Mouse (Mus musculus) kidney, embryonic 15.5 days (tissue): Measurements from ENCODE around the gene Tm6sf1. TPM values are rescaled to one million over a fixed set of nuclear protein-coding genes. Genes with fewer than 3 reads are reported as not detected.

ENCODE experiments used
- ATAC-seq: fragments of 200-750 bp; cut with Nextera tagmentation; replicated peaks from 2 replicates; pipeline ENCODE4 v1.8.0; 2017; ENCODE audit warnings: moderate TSS enrichment; ENCODE audit not compliant: low FRiP score
- H3K27ac ChIP-seq: fragments of 300-500 bp; sonication (generic); 2 replicates; pipeline ENCODE4 v1.5.1; 2015; ENCODE audit warnings: mild to moderate bottlenecking, inconsistent platforms
- H3K27me3 ChIP-seq: fragments of 300-500 bp; sonication (generic); 2 replicates; pipeline ENCODE4 v1.6.1; 2015; ENCODE audit warnings: inconsistent platforms
- H3K36me3 ChIP-seq: fragments of 300-500 bp; sonication (generic); 2 replicates; pipeline ENCODE4 v1.6.1; 2015; ENCODE audit warnings: inconsistent platforms
- H3K4me1 ChIP-seq: fragments of 300-500 bp; sonication (generic); 2 replicates; pipeline ENCODE4 v1.6.1; 2015; ENCODE audit warnings: inconsistent platforms
- H3K4me2 ChIP-seq: fragments of 300-500 bp; sonication (generic); 2 replicates; pipeline ENCODE4 v1.6.1; 2015; ENCODE audit warnings: moderate library complexity, mild to moderate bottlenecking, inconsistent platforms
- H3K4me3 ChIP-seq: fragments of 300-500 bp; sonication (generic); replicated peaks from 2 replicates; pipeline ENCODE4 v1.5.1; 2015; ENCODE audit warnings: mild to moderate bottlenecking, inconsistent platforms
- H3K9ac ChIP-seq: fragments of 300-500 bp; sonication (generic); 2 replicates; pipeline ENCODE4 v1.6.1; 2015; ENCODE audit warnings: mild to moderate bottlenecking, inconsistent platforms
- H3K9me3 ChIP-seq: fragments of 300-500 bp; sonication (generic); replicated peaks from 2 replicates; pipeline ENCODE4 v1.6.1; 2016; ENCODE audit warnings: inconsistent platforms
- WGBS: fragments of 180-500 bp; shearing (Covaris S2); methylation state at CpG from one replicate; pipeline ENCODE4 v1.1.7; 2015; ENCODE audit warnings: mixed read lengths; 5-methylcytosine and 5-hydroxymethylcytosine counted together
- polyA plus RNA-seq: library from polyadenylated mRNA; unstranded; fragments of >200 nt; fragmentation: Nextera tagmentation; extraction: Ambion mirVana; gene quantifications from 2 replicates; pipeline ENCODE4 v1.2.1, GENCODE M21; 2015

The Tm6sf1 gene
- polyA plus RNA-seq, 1 experiment from 2014 or later = 13.5 TPM

DNA sequence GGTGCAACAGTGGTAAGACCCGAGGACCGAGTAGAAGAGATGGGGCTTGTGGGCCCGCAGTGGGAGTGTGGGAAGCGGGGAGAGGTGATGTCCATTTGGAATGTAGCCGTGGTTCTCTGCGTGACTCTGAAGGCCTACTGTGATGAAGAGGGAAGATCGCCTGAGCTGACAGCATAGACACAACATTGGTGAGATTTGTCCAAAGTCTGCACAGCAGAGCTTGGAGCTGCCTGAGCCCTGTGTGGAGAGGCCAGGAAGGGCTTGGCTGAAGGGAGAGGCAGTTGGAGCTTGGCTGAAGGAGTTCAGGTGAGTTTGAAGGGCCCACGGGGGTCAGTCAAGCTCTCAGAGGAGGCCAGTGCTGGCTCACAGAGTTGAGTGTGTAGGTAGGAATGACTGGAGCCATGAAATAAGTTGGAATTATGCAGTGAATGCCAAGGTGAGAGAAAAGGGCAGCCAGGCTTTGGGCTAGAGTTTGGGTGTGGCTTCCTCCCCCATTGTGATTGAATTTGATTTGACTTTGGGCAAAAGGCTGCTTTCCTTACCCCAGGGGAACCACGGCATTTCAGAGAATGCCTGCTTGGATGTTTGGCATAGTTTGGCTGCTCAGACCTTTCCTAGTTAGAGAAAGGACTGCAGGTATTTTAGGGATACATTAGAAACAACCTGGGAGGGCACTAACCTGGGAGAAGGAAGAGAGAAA is 8.6 kb downstream of the Tm6sf1 start:
- 89% methylated on average over 9 of the region's 9 CpGs for WGBS
- 0 out of 2 replicates have a peak, but pooled peaks cover 6% of the 10 kb centered on the region for H3K4me1 ChIP-seq
- no peak overlapping the region for H3K27ac ChIP-seq
- H3K9ac ChIP-seq = no peak overlapping the region
- H3K27me3 ChIP-seq = no peaks in the 10 kb centered on the region
- H3K4me2 ChIP-seq = no peak overlapping the region
- no peaks in the 10 kb centered on the region for H3K9me3 ChIP-seq
- no peak overlapping the region for H3K4me3 ChIP-seq
- 0 out of 2 replicates have a peak, but pooled peaks cover 8% of the 10 kb centered on the region for H3K36me3 ChIP-seq
- no peak for ATAC-seq

DNA sequence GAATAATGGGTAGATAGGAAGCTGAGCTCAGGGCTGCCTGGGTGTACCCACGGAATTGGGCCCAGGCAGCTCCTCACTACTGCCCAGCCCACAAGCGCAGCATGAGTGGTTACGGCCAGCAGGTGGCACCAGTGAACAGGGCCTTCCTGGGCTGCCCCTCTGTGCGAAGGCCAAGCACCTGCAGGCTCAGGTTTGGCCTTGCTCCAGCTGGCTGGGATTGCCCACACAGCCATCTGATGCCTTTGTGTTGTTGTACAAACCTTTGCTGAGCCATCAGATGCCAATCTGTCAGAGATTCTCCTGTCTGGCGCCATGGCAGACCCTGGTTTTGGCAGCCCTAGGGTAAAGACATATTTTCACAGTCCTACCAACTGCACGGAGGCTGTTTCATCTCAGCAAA is 9.4 kb downstream of the Tm6sf1 start:
- WGBS = 31% methylated on average over 6 of the region's 6 CpGs
- Histone ChIP-seq H3K27me3 (no peaks in the 10 kb centered on the region), H3K9ac (no peak overlapping the region), H3K36me3 (0 out of 2 replicates have a peak, but pooled peaks cover 8% of the 10 kb centered on the region), H3K9me3 (no peaks in the 10 kb centered on the region), H3K4me3 (no peak overlapping the region), H3K27ac (no peak overlapping the region), H3K4me2 (no peak overlapping the region), H3K4me1 (0 out of 2 replicates have a peak, but pooled peaks cover 5% of the 10 kb centered on the region)
- peak; percentile 80 for ATAC-seq

DNA sequence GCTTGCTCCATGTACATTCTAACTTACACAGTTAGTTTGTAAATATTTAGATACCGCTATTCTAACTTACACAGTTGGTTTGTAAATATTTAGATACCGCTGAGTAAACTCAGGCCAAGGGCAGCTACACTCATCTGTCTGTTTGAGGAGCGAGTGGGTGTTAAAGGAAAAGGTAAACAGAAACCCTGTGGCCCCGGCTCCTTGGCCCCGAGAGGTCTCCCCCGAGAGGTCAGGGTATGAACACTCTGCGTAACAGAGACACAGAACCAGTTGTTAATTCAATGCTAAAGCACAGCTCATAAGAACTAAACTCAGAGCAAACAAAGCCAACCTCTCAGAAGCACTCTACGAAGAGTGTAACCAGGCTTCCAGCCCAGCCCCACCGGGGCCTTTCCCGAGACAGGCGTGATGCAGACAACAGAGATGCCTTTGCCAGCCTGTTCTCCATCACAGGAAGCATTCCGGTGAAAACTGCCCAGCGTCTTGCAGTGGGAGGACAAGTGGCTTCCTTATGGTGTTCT is 13.8 kb downstream of the Tm6sf1 start:
- Histone ChIP-seq H3K4me1 (peaks cover 11% of the 10 kb centered on the region; the same call in 1 of the 2 replicates), H3K36me3 (0 out of 2 replicates have a peak, but pooled peaks cover 6% of the 10 kb centered on the region), H3K27ac (no peak overlapping the region), H3K9ac (no peak overlapping the region), H3K4me2 (no peak overlapping the region), H3K9me3 (no peaks in the 10 kb centered on the region), H3K4me3 (no peak overlapping the region), H3K27me3 (no peaks in the 10 kb centered on the region)
- no peak for ATAC-seq
- 63% methylated on average over 13 of the region's 13 CpGs for WGBS

DNA sequence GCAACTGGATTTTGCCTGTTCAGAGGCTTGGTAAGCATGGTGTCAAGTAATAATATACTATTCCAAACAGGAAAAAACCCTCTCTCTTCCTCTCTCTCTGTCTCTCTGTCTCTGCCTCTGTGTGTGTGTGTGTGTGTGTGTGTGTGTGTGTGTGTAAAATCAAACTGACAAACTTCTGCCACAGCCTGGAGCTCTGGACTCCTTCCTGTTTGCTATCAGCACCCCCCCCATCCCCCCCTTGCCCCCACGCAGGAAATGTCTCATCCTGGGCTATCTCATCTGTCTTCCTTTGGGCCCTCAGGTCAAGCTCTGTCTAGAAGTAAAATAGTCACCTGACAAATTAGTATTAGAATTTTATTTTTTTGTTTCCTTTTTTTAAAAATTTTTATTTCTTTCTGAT is 15.0 kb downstream of the Tm6sf1 start:
- ATAC-seq = no peak
- H3K4me1 ChIP-seq = peaks cover 8% of the 10 kb centered on the region; the same call in 1 of the 2 replicates
- no peak overlapping the region for H3K27ac ChIP-seq
- no peak overlapping the region for H3K4me2 ChIP-seq
- H3K36me3 ChIP-seq = 0 out of 2 replicates have a peak, but pooled peaks cover 10% of the 10 kb centered on the region
- no peak overlapping the region for H3K4me3 ChIP-seq
- H3K9me3 ChIP-seq = no peaks in the 10 kb centered on the region
- H3K9ac ChIP-seq = no peak overlapping the region
- 35% methylated on average over 1 of the region's 1 CpGs for WGBS
- no peaks in the 10 kb centered on the region for H3K27me3 ChIP-seq

DNA sequence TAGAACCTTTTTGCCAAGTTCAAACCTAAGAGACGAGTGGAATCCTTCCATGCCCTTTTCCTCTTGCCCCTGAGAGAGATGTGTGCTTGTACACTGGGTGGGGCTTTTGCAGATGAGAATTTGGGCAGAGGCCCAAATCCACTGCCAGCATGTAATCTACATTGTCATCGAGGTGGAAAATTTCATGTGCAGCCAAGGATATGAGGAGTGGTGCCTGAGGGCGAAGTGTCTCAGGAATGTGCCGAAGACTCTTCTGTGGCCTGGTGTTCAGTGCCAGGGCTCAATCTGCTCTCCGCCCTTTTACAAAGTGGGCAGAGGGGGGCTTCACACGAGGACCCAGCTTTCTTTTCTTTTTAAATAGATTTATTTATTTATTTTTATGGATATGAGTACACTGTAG is 15.8 kb downstream of the Tm6sf1 start:
- 0 out of 2 replicates have a peak, but pooled peaks cover 10% of the 10 kb centered on the region for H3K36me3 ChIP-seq
- no peak overlapping the region for H3K4me2 ChIP-seq
- no peak overlapping the region for H3K9ac ChIP-seq
- no peaks in the 10 kb centered on the region for H3K9me3 ChIP-seq
- 72% methylated on average over 6 of the region's 6 CpGs for WGBS
- no peaks in the 10 kb centered on the region for H3K27me3 ChIP-seq
- no peak overlapping the region for H3K4me3 ChIP-seq
- no peak for ATAC-seq
- H3K27ac ChIP-seq = no peak overlapping the region
- H3K4me1 ChIP-seq = peaks cover 8% of the 10 kb centered on the region; the same call in 1 of the 2 replicates

DNA sequence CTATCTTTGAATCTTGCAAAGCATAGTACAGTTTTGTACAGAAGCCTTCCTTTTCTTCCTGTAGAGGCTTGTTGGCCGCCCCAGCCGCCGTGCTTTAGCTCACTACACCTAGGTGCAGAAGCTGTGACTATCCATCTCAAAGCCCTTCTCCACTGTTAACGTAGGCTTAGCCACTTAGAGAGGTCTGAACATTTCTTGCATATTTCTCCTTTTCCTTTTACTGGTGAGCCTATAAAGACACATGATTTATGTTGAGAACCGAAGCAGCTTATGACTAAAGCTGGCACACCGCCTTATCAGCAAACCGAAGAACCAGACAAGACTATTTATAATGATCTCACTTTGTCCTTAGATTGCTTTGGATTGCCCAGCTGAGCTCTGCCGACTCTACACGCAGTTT is 16.6 kb downstream of the Tm6sf1 start:
- WGBS = 66% methylated on average over 9 of the region's 9 CpGs
- Histone ChIP-seq H3K9me3 (no peaks in the 10 kb centered on the region), H3K4me1 (peaks cover 8% of the 10 kb centered on the region; the same call in 1 of the 2 replicates), H3K4me2 (no peak overlapping the region), H3K27me3 (no peaks in the 10 kb centered on the region), H3K27ac (no peak overlapping the region), H3K36me3 (0 out of 2 replicates have a peak, but pooled peaks cover 10% of the 10 kb centered on the region), H3K9ac (no peak overlapping the region), H3K4me3 (no peak overlapping the region)
- ATAC-seq = no peak

DNA sequence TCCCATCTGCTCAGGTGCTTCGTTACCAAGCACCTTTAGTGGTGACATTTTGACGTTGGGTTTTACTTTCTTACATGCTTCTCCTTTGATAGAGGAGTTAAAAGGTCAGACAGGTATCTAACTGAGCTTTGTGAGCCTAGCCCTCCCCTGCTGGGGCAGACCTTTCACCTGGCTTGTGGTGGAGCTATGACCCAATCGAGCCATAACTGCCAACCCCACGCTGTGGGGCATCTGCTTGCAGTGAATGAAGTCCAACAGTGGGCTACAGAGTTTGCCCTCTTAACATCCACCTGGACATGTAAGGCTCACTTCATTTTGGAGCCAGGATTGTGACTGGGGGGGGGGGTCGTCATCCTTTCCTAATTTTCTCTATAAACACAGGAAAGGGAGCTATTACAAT is 21.5 kb downstream of the Tm6sf1 start:
- no peak overlapping the region for H3K4me2 ChIP-seq
- H3K4me1 ChIP-seq = peaks cover 3% of the 10 kb centered on the region; the same call in 1 of the 2 replicates
- no peak overlapping the region for H3K27ac ChIP-seq
- H3K9me3 ChIP-seq = no peaks in the 10 kb centered on the region
- H3K36me3 ChIP-seq = 0 out of 2 replicates have a peak, but pooled peaks cover 7% of the 10 kb centered on the region
- no peak for ATAC-seq
- no peak overlapping the region for H3K4me3 ChIP-seq
- 88% methylated on average over 5 of the region's 5 CpGs for WGBS
- H3K27me3 ChIP-seq = no peaks in the 10 kb centered on the region
- H3K9ac ChIP-seq = no peak overlapping the region

DNA sequence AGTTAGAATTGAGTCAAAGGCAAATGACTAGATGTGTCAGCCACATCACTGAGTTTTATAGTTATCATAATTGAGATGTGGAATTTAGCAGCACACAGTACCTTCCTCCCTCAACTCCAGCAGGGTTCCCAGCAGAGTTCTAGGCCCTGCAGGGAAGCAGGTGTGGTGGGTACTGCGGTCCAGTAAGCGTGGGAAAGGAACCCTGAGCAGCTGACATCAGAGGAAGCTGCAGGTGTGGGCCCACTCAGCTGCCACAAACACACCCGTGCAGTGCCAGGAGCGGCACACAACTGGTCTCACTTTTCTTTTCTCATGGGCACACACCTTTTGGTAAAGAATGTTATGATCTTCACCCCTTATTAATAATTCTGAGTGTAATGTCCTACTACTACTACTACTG is 22.0 kb downstream of the Tm6sf1 start:
- 82% methylated on average over 4 of the region's 4 CpGs for WGBS

DNA sequence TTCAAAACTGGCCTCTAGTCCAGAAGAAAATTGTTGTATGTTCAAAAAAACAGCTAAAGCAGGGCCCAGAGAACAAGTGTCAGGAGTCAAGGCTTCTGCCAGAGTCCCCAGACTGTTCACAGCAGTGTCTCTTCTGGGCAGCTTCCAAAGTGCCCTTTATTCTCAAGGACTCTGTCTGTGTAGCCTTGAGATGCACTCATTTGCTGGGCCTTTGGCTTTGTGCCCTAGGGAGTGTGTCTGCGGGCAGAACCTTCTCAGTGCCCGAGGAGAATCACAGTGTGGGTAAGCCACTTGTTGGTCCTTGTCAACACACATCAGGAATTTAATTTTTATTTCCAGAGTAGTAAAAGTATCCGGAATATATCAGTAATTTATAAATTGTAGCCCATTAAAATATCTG is 22.8 kb downstream of the Tm6sf1 start:
- H3K27ac ChIP-seq = no peak overlapping the region
- no peak for ATAC-seq
- WGBS = 82% methylated on average over 3 of the region's 3 CpGs
- no peaks in the 10 kb centered on the region for H3K4me1 ChIP-seq
- H3K4me3 ChIP-seq = no peak overlapping the region
- H3K36me3 ChIP-seq = peaks cover 17% of the 10 kb centered on the region
- no peak overlapping the region for H3K4me2 ChIP-seq
- no peaks in the 10 kb centered on the region for H3K9me3 ChIP-seq
- H3K9ac ChIP-seq = no peak overlapping the region
- H3K27me3 ChIP-seq = no peaks in the 10 kb centered on the region

More for the DNA sequence above, 22.0 kb downstream of the Tm6sf1 start:
- peaks cover 11% of the 10 kb centered on the region for H3K36me3 ChIP-seq
- H3K4me3 ChIP-seq = no peak overlapping the region
- ATAC-seq = no peak
- no peaks in the 10 kb centered on the region for H3K9me3 ChIP-seq
- no peak overlapping the region for H3K27ac ChIP-seq
- H3K4me1 ChIP-seq = no peaks in the 10 kb centered on the region
- no peak overlapping the region for H3K9ac ChIP-seq
- no peaks in the 10 kb centered on the region for H3K27me3 ChIP-seq
- H3K4me2 ChIP-seq = no peak overlapping the region

DNA sequence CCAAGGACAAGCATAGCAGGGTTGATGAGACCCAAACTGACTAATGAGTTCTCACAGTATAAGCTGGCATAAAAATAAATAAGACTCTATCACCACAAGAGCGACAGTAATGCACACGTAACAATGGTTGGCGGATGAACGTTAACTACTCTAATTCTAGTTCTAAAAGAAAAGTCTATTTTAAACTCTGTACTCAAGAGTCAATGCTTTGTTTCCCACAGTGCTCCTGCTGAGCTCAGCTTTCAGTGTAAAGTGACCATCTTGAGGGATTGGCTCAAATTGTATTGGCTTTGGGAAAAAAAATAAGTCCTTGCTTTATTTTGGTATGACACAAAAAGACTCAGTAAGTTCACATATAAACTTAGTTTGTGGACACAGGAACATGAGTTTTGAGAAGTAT is 26.3 kb downstream of the Tm6sf1 start:
- H3K9ac ChIP-seq = no peak overlapping the region
- H3K36me3 ChIP-seq = peaks cover 13% of the 10 kb centered on the region
- H3K9me3 ChIP-seq = no peaks in the 10 kb centered on the region
- no peak for ATAC-seq
- no peaks in the 10 kb centered on the region for H3K27me3 ChIP-seq
- no peak overlapping the region for H3K4me3 ChIP-seq
- no peaks in the 10 kb centered on the region for H3K4me1 ChIP-seq
- 90% methylated on average over 4 of the region's 4 CpGs for WGBS
- H3K27ac ChIP-seq = no peak overlapping the region
- H3K4me2 ChIP-seq = no peak overlapping the region

DNA sequence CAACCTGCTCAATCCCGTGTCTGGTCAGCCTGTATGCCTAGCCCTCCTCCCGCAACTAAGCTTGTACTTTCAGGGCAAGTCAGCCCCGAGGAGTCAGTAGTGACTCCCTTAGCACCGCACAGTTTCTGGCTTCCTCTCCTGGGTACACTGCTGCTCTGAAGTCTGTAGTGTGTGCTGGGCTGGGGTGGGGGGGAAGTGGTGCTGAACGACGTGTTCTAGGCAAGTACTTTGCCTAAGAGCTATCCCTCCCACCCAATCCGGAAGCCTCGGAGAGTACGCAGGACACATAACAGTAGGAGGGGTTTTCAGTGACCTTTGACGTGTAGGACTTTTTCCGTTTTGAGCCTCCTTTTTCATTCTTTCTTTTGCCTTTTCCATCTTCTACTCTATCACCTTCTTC is 40.6 kb downstream of the Tm6sf1 start:
- WGBS = 45% methylated on average over 11 of the region's 11 CpGs
- no peaks in the 10 kb centered on the region for H3K9me3 ChIP-seq
- no peak; the same call in 1 of the 2 replicates for ATAC-seq
- H3K9ac ChIP-seq = no peak overlapping the region
- H3K4me2 ChIP-seq = peak overlapping the region; percentile 10; the same call in 1 of the 2 replicates
- no peak overlapping the region for H3K27ac ChIP-seq
- H3K4me1 ChIP-seq = peaks cover 8% of the 10 kb centered on the region; the same call in 1 of the 2 replicates
- peaks cover 11% of the 10 kb centered on the region; the same call in 1 of the 2 replicates for H3K36me3 ChIP-seq
- H3K27me3 ChIP-seq = no peaks in the 10 kb centered on the region
- H3K4me3 ChIP-seq = no peak overlapping the region

DNA sequence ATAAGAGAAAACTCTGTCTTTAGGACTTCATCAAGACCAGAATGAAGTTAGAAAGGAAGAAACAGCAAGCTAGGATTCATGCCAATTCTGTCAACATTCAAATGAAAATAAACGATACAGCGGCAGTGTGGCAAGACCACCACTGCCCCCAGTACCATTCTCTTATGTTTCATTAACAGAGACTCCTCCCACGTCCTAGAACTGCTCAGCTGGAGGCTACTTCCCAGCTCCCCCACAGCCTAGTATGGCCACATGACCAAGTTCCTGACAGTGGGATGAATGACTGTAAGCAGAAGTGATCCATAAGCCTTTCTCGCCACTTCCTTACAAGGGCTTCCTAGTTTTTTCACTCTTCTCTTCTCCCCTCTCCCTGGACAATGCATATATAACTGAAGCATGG is 45.3 kb downstream of the Tm6sf1 start:
- Histone ChIP-seq H3K27ac (no peak overlapping the region), H3K9ac (no peak overlapping the region), H3K4me2 (no peak overlapping the region), H3K4me3 (no peak overlapping the region), H3K9me3 (no peaks in the 10 kb centered on the region), H3K27me3 (no peaks in the 10 kb centered on the region), H3K36me3 (peaks cover 5% of the 10 kb centered on the region; the same call in 1 of the 2 replicates), H3K4me1 (peaks cover 6% of the 10 kb centered on the region; the same call in 1 of the 2 replicates)
- 32% methylated on average over 4 of the region's 4 CpGs for WGBS
- peak; percentile 70; the same call in 1 of the 2 replicates for ATAC-seq
